Mouse (Mus musculus): Measurements from ENCODE around the gene Hip1r. TPM values are rescaled to one million over a fixed set of nuclear protein-coding genes. Genes with fewer than 3 reads are reported as not detected.

Gene Hip1r
- 31.2 and 35.2 TPM in 2 replicates for polyA plus RNA-seq (2015; fragmentation: Nextera tagmentation; extraction: Ambion mirVana)

GRCm38 (mm10) chr5:123973299-123974178 lies at the start of gene Hip1r:
Gene Hip1r (plus strand): TSS chr5:123973628.
- Histone ChIP-seq H3K9me3 (replicated peaks; ENCODE audit: control insufficient read depth, low read length) (no peaks in the 10 kb centered on the region), H3K27ac (ENCODE audit: low read length) (peak within 1 kb of the TSS; percentile 78), H3K27me3 (ENCODE audit: control insufficient read depth, insufficient read depth, low read length) (no peaks in the 10 kb centered on the region), H3K4me2 (ENCODE audit: low read depth, low read length) (peak within 1 kb of the TSS; percentile 84), H3K4me1 (ENCODE audit: control insufficient read depth, insufficient read depth, low read length) (0 out of 2 replicates have a peak, but pooled peaks cover 8% of the 10 kb centered on the region), H3K9ac (ENCODE audit: low read length) (peak within 1 kb of the TSS; percentile 78), H3K4me3 (replicated peaks; ENCODE audit: low read length) (peak within 1 kb of the TSS; percentile 64), H3K36me3 (ENCODE audit: control insufficient read depth, insufficient read depth, low read length) (no peaks in the 10 kb centered on the region)
- ATAC-seq (ENCODE audit: insufficient read depth, low FRiP score): peak; percentile 79
- under 1% methylated on average over 97 of the region's 106 CpGs for WGBS

- Histone ChIP-seq H3K27ac (ENCODE audit: low read length) (no peak within 1 kb of the TSS), H3K4me1 (ENCODE audit: control insufficient read depth, insufficient read depth, low read length) (peaks cover 4% of the 10 kb centered on the region; the same call in 1 of the 2 replicates), H3K27me3 (ENCODE audit: control insufficient read depth, insufficient read depth, low read length) (no peaks in the 10 kb centered on the region), H3K9ac (ENCODE audit: low read length) (no peak within 1 kb of the TSS), H3K4me3 (replicated peaks; ENCODE audit: low read length) (no peak within 1 kb of the TSS), H3K36me3 (ENCODE audit: control insufficient read depth, insufficient read depth, low read length) (peaks cover 17% of the 10 kb centered on the region; the same call in 1 of the 2 replicates), H3K9me3 (replicated peaks; ENCODE audit: control insufficient read depth, low read length) (no peaks in the 10 kb centered on the region), H3K4me2 (ENCODE audit: low read depth, low read length) (no peak within 1 kb of the TSS)
- 92% methylated on average over 9 of the region's 9 CpGs for WGBS
- no peak for ATAC-seq (ENCODE audit: insufficient read depth, low FRiP score)
Measured at GRCm38 (mm10) chr5:123927118-123927517, 46.3 kb upstream of the Hip1r start, which contains the start of gene Gm43518. Gene Gm43518 (plus strand): TSS chr5:123927418.

GRCm38 (mm10) chr5:123930508-123930989 lies 42.9 kb upstream of the Hip1r start, which contains the start of gene Ccdc62:
Gene Ccdc62 (plus strand): TSS chr5:123930679.
- Histone ChIP-seq H3K36me3 (ENCODE audit: control insufficient read depth, insufficient read depth, low read length) (0 out of 2 replicates have a peak, but pooled peaks cover 8% of the 10 kb centered on the region), H3K9ac (ENCODE audit: low read length) (peak within 1 kb of the TSS; percentile 95), H3K4me2 (ENCODE audit: low read depth, low read length) (peak within 1 kb of the TSS; percentile 88), H3K4me1 (ENCODE audit: control insufficient read depth, insufficient read depth, low read length) (peaks cover 7% of the 10 kb centered on the region; the same call in 1 of the 2 replicates), H3K9me3 (replicated peaks; ENCODE audit: control insufficient read depth, low read length) (no peaks in the 10 kb centered on the region), H3K27ac (ENCODE audit: low read length) (peak within 1 kb of the TSS; percentile 92), H3K4me3 (replicated peaks; ENCODE audit: low read length) (peak within 1 kb of the TSS; percentile 82), H3K27me3 (ENCODE audit: control insufficient read depth, insufficient read depth, low read length) (no peaks in the 10 kb centered on the region)
- peak; percentile 99 for ATAC-seq (ENCODE audit: insufficient read depth, low FRiP score)
- 0% methylated on average over 56 of the region's 56 CpGs for WGBS

- no peak for ATAC-seq (ENCODE audit: insufficient read depth, low FRiP score)
- 47% methylated on average over 13 of the region's 13 CpGs for WGBS
- no peaks in the 10 kb centered on the region for H3K9me3 ChIP-seq (replicated peaks; ENCODE audit: control insufficient read depth, low read length)
Measured at GRCm38 (mm10) chr5:123931131-123931530, 42.3 kb upstream of the Hip1r start.

GRCm38 (mm10) chr5:123932927-123933326 lies 40.5 kb upstream of the Hip1r start:
- ATAC-seq (ENCODE audit: insufficient read depth, low FRiP score): no peak
- Histone ChIP-seq H3K36me3 (ENCODE audit: control insufficient read depth, insufficient read depth, low read length) (0 out of 2 replicates have a peak, but pooled peaks cover 5% of the 10 kb centered on the region), H3K27ac (ENCODE audit: low read length) (no peak overlapping the region)

More at GRCm38 (mm10) chr5:123931131-123931530, 42.3 kb upstream of the Hip1r start:
- peak overlapping the region; percentile 88 for H3K4me2 ChIP-seq (ENCODE audit: low read depth, low read length)
- peak overlapping the region; percentile 82 for H3K4me3 ChIP-seq (replicated peaks; ENCODE audit: low read length)
- H3K36me3 ChIP-seq (ENCODE audit: control insufficient read depth, insufficient read depth, low read length): 0 out of 2 replicates have a peak, but pooled peaks cover 8% of the 10 kb centered on the region
- peak overlapping the region; percentile 95 for H3K9ac ChIP-seq (ENCODE audit: low read length)
- no peaks in the 10 kb centered on the region for H3K27me3 ChIP-seq (ENCODE audit: control insufficient read depth, insufficient read depth, low read length)
- peak overlapping the region; percentile 92; the same call in 1 of the 2 replicates for H3K27ac ChIP-seq (ENCODE audit: low read length)
- peaks cover 7% of the 10 kb centered on the region; the same call in 1 of the 2 replicates for H3K4me1 ChIP-seq (ENCODE audit: control insufficient read depth, insufficient read depth, low read length)

GRCm38 (mm10) chr5:123933556-123933955 lies 39.9 kb upstream of the Hip1r start:
- no peak overlapping the region for H3K9ac ChIP-seq (ENCODE audit: low read length)
- H3K27me3 ChIP-seq (ENCODE audit: control insufficient read depth, insufficient read depth, low read length): no peaks in the 10 kb centered on the region
- peaks cover 7% of the 10 kb centered on the region; the same call in 1 of the 2 replicates for H3K4me1 ChIP-seq (ENCODE audit: control insufficient read depth, insufficient read depth, low read length)
- 79% methylated on average over 12 of the region's 12 CpGs for WGBS
- ATAC-seq (ENCODE audit: insufficient read depth, low FRiP score): no peak
- H3K4me3 ChIP-seq (replicated peaks; ENCODE audit: low read length): no peak overlapping the region
- H3K9me3 ChIP-seq (replicated peaks; ENCODE audit: control insufficient read depth, low read length): no peaks in the 10 kb centered on the region
- no peak overlapping the region for H3K27ac ChIP-seq (ENCODE audit: low read length)
- no peak overlapping the region for H3K4me2 ChIP-seq (ENCODE audit: low read depth, low read length)
- no peaks in the 10 kb centered on the region for H3K36me3 ChIP-seq (ENCODE audit: control insufficient read depth, insufficient read depth, low read length)

More at GRCm38 (mm10) chr5:123932927-123933326, 40.5 kb upstream of the Hip1r start:
- peaks cover 7% of the 10 kb centered on the region; the same call in 1 of the 2 replicates for H3K4me1 ChIP-seq (ENCODE audit: control insufficient read depth, insufficient read depth, low read length)
- no peaks in the 10 kb centered on the region for H3K9me3 ChIP-seq (replicated peaks; ENCODE audit: control insufficient read depth, low read length)
- no peaks in the 10 kb centered on the region for H3K27me3 ChIP-seq (ENCODE audit: control insufficient read depth, insufficient read depth, low read length)
- H3K9ac ChIP-seq (ENCODE audit: low read length): no peak overlapping the region
- no peak overlapping the region for H3K4me2 ChIP-seq (ENCODE audit: low read depth, low read length)
- no peak overlapping the region for H3K4me3 ChIP-seq (replicated peaks; ENCODE audit: low read length)

GRCm38 (mm10) chr5:123933957-123934591 lies 39.4 kb upstream of the Hip1r start:
- Histone ChIP-seq H3K27ac (ENCODE audit: low read length) (no peak overlapping the region), H3K4me3 (replicated peaks; ENCODE audit: low read length) (no peak overlapping the region), H3K27me3 (ENCODE audit: control insufficient read depth, insufficient read depth, low read length) (no peaks in the 10 kb centered on the region), H3K9ac (ENCODE audit: low read length) (no peak overlapping the region), H3K9me3 (replicated peaks; ENCODE audit: control insufficient read depth, low read length) (no peaks in the 10 kb centered on the region), H3K4me2 (ENCODE audit: low read depth, low read length) (no peak overlapping the region), H3K4me1 (ENCODE audit: control insufficient read depth, insufficient read depth, low read length) (peaks cover 7% of the 10 kb centered on the region; the same call in 1 of the 2 replicates), H3K36me3 (ENCODE audit: control insufficient read depth, insufficient read depth, low read length) (no peaks in the 10 kb centered on the region)
- WGBS: 41% methylated on average over 18 of the region's 18 CpGs
- no peak for ATAC-seq (ENCODE audit: insufficient read depth, low FRiP score)

- Histone ChIP-seq H3K4me1 (ENCODE audit: control insufficient read depth, insufficient read depth, low read length) (peaks cover 7% of the 10 kb centered on the region; the same call in 1 of the 2 replicates), H3K27ac (ENCODE audit: low read length) (no peak overlapping the region), H3K36me3 (ENCODE audit: control insufficient read depth, insufficient read depth, low read length) (no peaks in the 10 kb centered on the region), H3K27me3 (ENCODE audit: control insufficient read depth, insufficient read depth, low read length) (no peaks in the 10 kb centered on the region), H3K9ac (ENCODE audit: low read length) (no peak overlapping the region), H3K9me3 (replicated peaks; ENCODE audit: control insufficient read depth, low read length) (no peaks in the 10 kb centered on the region), H3K4me2 (ENCODE audit: low read depth, low read length) (no peak overlapping the region), H3K4me3 (replicated peaks; ENCODE audit: low read length) (no peak overlapping the region)
- WGBS: 85% methylated on average over 5 of the region's 5 CpGs
- no peak for ATAC-seq (ENCODE audit: insufficient read depth, low FRiP score)
Measured at GRCm38 (mm10) chr5:123935931-123936330, 37.5 kb upstream of the Hip1r start.

Data from stomach, embryonic 16.5 days (tissue).